Mouse (Mus musculus): Measurements from ENCODE around the gene Hbq1a.

- TF ChIP-seq EP300 (IDR thresholded peaks at IDR 0.05; ENCODE audit: low read depth in 1 of 2, low read length in 2 of 2): peak; percentile 27 to 62; a peak in 3 of 4 replicates
- no peak for TF ChIP-seq CTCF (IDR thresholded peaks at IDR 0.05 in 2 of 3, conservative IDR thresholded peaks at IDR 0.05 in 1 of 3; ENCODE audit: control insufficient read depth in 1 of 3, insufficient read depth in 1 of 3, low read depth in 2 of 3, low read length in 3 of 3, poor library complexity in 1 of 3, severe bottlenecking in 1 of 3)
- TF ChIP-seq TCF12 (IDR thresholded peaks at IDR 0.05; ENCODE audit: low read depth, low read length): peak; percentile 46; the same call in 1 of the 2 replicates
- no peak for TF ChIP-seq ELF1 (IDR thresholded peaks at IDR 0.05; ENCODE audit: low read depth, low read length)
- no peak for TF ChIP-seq ZC3H11A (IDR thresholded peaks at IDR 0.05; ENCODE audit: low read depth, low read length)
- no peak for TF ChIP-seq POLR2A (IDR thresholded peaks at IDR 0.05; ENCODE audit: control insufficient read depth in 1 of 2, insufficient read depth in 1 of 2, low read depth in 1 of 2, low read length in 2 of 2, poor library complexity in 1 of 2)
- no peak for TF ChIP-seq GABPA (IDR thresholded peaks at IDR 0.05; ENCODE audit: low read depth, low read length)
- TF ChIP-seq GATA1 (IDR thresholded peaks at IDR 0.05; ENCODE audit: low read depth, low read length): peak; percentile 60
- TF ChIP-seq MAX (IDR thresholded peaks at IDR 0.05; ENCODE audit: low read length): no peak
- peak; percentile 85 for TF ChIP-seq TAL1 (IDR thresholded peaks at IDR 0.05; ENCODE audit: low read length)
- TF ChIP-seq NELFE (IDR thresholded peaks at IDR 0.05; ENCODE audit: low read depth, low read length): no peak
Observed at GRCm38 (mm10) chr11:32256146-32256545, 43.7 kb upstream of the Hbq1a start.

Data from MEL (cell line).